Mouse (Mus musculus) midbrain, postnatal 0 days (tissue): Measurements from ENCODE around the gene Mvp. TPM values are rescaled to one million over a fixed set of nuclear protein-coding genes. Genes with fewer than 3 reads are reported as not detected.

ENCODE experiments used
- ATAC-seq: fragments of 200-750 bp; cut with Nextera tagmentation; 2 replicates; pipeline ENCODE4 v1.8.0; 2017; ENCODE audit warnings: moderate number of reproducible peaks, mild to moderate bottlenecking, moderate TSS enrichment, moderate library complexity; ENCODE audit not compliant: low FRiP score
- DNase-seq: peaks from one replicate; pipeline ENCODE4 v3.0.0-alpha.2; 2015; ENCODE audit warnings: low spot score
- H3K27ac ChIP-seq: fragments of 300-500 bp; sonication (generic); 2 replicates; pipeline ENCODE4 v1.5.1; 2014; ENCODE audit warnings: low read depth, mild to moderate bottlenecking, low read length, mixed read lengths
- H3K27me3 ChIP-seq: fragments of 300-500 bp; sonication (generic); 2 replicates; pipeline ENCODE4 v1.6.1; 2014; ENCODE audit warnings: low read length, control low read depth, mixed read lengths; ENCODE audit not compliant: insufficient read depth
- H3K36me3 ChIP-seq: fragments of 300-500 bp; sonication (generic); 2 replicates; pipeline ENCODE4 v1.6.1; 2014; ENCODE audit warnings: low read length, control low read depth, mixed read lengths; ENCODE audit not compliant: insufficient read depth
- H3K4me1 ChIP-seq: fragments of 300-500 bp; sonication (generic); 2 replicates; pipeline ENCODE4 v1.6.1; 2014; ENCODE audit warnings: mild to moderate bottlenecking, control low read depth, antibody characterized with exemption, low read length, mixed read lengths; ENCODE audit not compliant: insufficient read depth
- H3K4me2 ChIP-seq: fragments of 300-500 bp; sonication (generic); 2 replicates; pipeline ENCODE4 v1.6.1; 2014; ENCODE audit warnings: low read depth, mild to moderate bottlenecking, low read length, mixed read lengths; ENCODE audit not compliant: poor library complexity, severe bottlenecking
- H3K4me3 ChIP-seq: fragments of 300-500 bp; sonication (generic); 2 replicates; pipeline ENCODE4 v1.5.1; 2014; ENCODE audit warnings: low read depth, mild to moderate bottlenecking, low read length, moderate library complexity
- H3K9ac ChIP-seq: fragments of 300-500 bp; sonication (generic); replicated peaks from 2 replicates; pipeline ENCODE4 v1.6.1; 2014; ENCODE audit warnings: mild to moderate bottlenecking, low read length, moderate library complexity, mixed read lengths; ENCODE audit not compliant: poor library complexity, severe bottlenecking
- H3K9me3 ChIP-seq: fragments of 300-500 bp; sonication (generic); 2 replicates; pipeline ENCODE4 v1.6.1; 2016; ENCODE audit warnings: low read length, control low read depth
- CTCF ChIP-seq: IDR thresholded peaks from 2 replicates; pipeline ENCODE4 v1.5.1; 2016; ENCODE audit warnings: antibody characterized with exemption, mild to moderate bottlenecking
- WGBS: fragments of 180-500 bp; shearing (Covaris S2); extraction: QIAGEN DNeasy Blood & Tissue Kit; methylation state at CpG from one replicate; pipeline ENCODE4 v1.1.7; 2014; 5-methylcytosine and 5-hydroxymethylcytosine counted together
- polyA plus RNA-seq: library from polyadenylated mRNA; unstranded; fragments of >200 nt; fragmentation: Nextera tagmentation; extraction: Ambion mirVana; gene quantifications from 2 replicates; pipeline ENCODE4 v1.2.1, GENCODE M21; 2015
- total RNA-seq: library from RNA; depleted of rRNA; stranded (reverse); fragments of >200 nt; gene quantifications from 2 replicates; pipeline ENCODE4 v1.2.3, GENCODE M21; 2014

The Mvp gene
- total and polyA plus RNA-seq, 2 experiments from 2014 or later = 4.2 to 4.4 TPM

- TF ChIP-seq CTCF = no peak
- H3K27ac ChIP-seq = peak within 1 kb of the TSS; percentile 82
- peak within 1 kb of the TSS; percentile 79 for H3K9ac ChIP-seq
- DNase-seq (peak; percentile 81), ATAC-seq (no peak)
- peaks cover 43% of the 10 kb centered on the region for H3K4me1 ChIP-seq
- H3K27me3 ChIP-seq = no peaks in the 10 kb centered on the region
- peak within 1 kb of the TSS; percentile 71 for H3K4me2 ChIP-seq
- H3K9me3 ChIP-seq = no peaks in the 10 kb centered on the region
- peak within 1 kb of the TSS; percentile 63 for H3K4me3 ChIP-seq
- 1% methylated on average over 30 of the region's 37 CpGs for whole genome bisulfite sequencing
- H3K36me3 ChIP-seq = peaks cover 15% of the 10 kb centered on the region
Measured at GRCm38 (mm10) chr7:127020901-127021562, 6.6 kb upstream of the Mvp start, which contains the start of the genes Gm42742 and Prrt2. Gene Gm42742 (minus strand): TSS chr7:127021097. Gene Prrt2 (minus strand): TSS chr7:127021211.

GRCm38 (mm10) chr7:127020491-127020890 lies 6.1 kb upstream of the Mvp start:
- no peak for TF ChIP-seq CTCF
- 12% methylated on average over 5 of the region's 5 CpGs for WGBS
- peak overlapping the region; percentile 71 for H3K4me2 ChIP-seq
- H3K27ac ChIP-seq = peak overlapping the region; percentile 82
- H3K36me3 ChIP-seq = peaks cover 16% of the 10 kb centered on the region
- no peaks in the 10 kb centered on the region for H3K9me3 ChIP-seq
- H3K4me3 ChIP-seq = peak overlapping the region; percentile 63
- DNase-seq (no peak), ATAC-seq (no peak)
- peak overlapping the region; percentile 79 for H3K9ac ChIP-seq
- no peaks in the 10 kb centered on the region for H3K27me3 ChIP-seq
- H3K4me1 ChIP-seq = peaks cover 48% of the 10 kb centered on the region

- no peak for TF ChIP-seq CTCF
- Histone ChIP-seq H3K4me3 (peak overlapping the region; percentile 63), H3K9me3 (no peaks in the 10 kb centered on the region), H3K4me1 (peaks cover 50% of the 10 kb centered on the region), H3K27me3 (no peaks in the 10 kb centered on the region), H3K36me3 (peaks cover 19% of the 10 kb centered on the region), H3K9ac (peak overlapping the region; percentile 79), H3K4me2 (peak overlapping the region; percentile 71), H3K27ac (peak overlapping the region; percentile 82)
- ATAC-seq (no peak), DNase-seq (no peak)
- 54% methylated on average over 3 of the region's 3 CpGs for WGBS
Measured at GRCm38 (mm10) chr7:127020031-127020430, 5.6 kb upstream of the Mvp start.

GRCm38 (mm10) chr7:127019306-127019960 lies 5.0 kb upstream of the Mvp start:
- Histone ChIP-seq H3K27me3 (no peaks in the 10 kb centered on the region), H3K9me3 (no peaks in the 10 kb centered on the region), H3K27ac (0 out of 2 replicates have a peak overlapping the region, but pooled peaks have one; percentile 82), H3K4me3 (peak overlapping the region; percentile 63), H3K9ac (peak overlapping the region; percentile 79), H3K4me1 (peaks cover 46% of the 10 kb centered on the region), H3K36me3 (peaks cover 21% of the 10 kb centered on the region), H3K4me2 (peak overlapping the region; percentile 71)
- ATAC-seq = no peak
- TF ChIP-seq CTCF = no peak
- 74% methylated on average over 14 of the region's 14 CpGs for WGBS
- no peak for DNase-seq

GRCm38 (mm10) chr7:127018416-127019305 lies 4.2 kb upstream of the Mvp start:
- Histone ChIP-seq H3K36me3 (peaks cover 26% of the 10 kb centered on the region), H3K4me2 (peak overlapping the region; percentile 71), H3K4me3 (no peak overlapping the region), H3K9me3 (no peaks in the 10 kb centered on the region), H3K4me1 (peaks cover 41% of the 10 kb centered on the region), H3K9ac (peak overlapping the region; percentile 79), H3K27ac (peak overlapping the region; percentile 27), H3K27me3 (no peaks in the 10 kb centered on the region)
- no peak for DNase-seq
- WGBS = 85% methylated on average over 15 of the region's 15 CpGs
- no peak for ATAC-seq
- no peak for TF ChIP-seq CTCF
